ENCODE assay signal across 21 mouse cellular contexts in genomic region chr3:62985033-62985432, GRCm38 (mm10).
DNase-seq lines count a peak whose midpoint lies in the region; ATAC-seq and TF ChIP-seq lines count a peak whose summit lies in the region.
"Had no signal": no experiment of that assay in that cellular context is flagged by ENCODE, and none has a peak within 500 bp of the region (broad histone marks: within the 10 kb centered on the region; RNA-seq: fewer than 3 reads in every experiment).

No protein-coding gene starts in this region.

- ATAC-seq in forebrain, postnatal 0 days = no peak; the same call in 1 of the 2 replicates
- no peak for ATAC-seq in forebrain, embryonic 11.5 days (replicated peaks; ENCODE audit: low FRiP score)
- ATAC-seq in hindbrain, postnatal 0 days = peak; percentile 47
- ATAC-seq in hindbrain, embryonic 11.5 days (ENCODE audit: low FRiP score) = no peak
- ATAC-seq: CD4-positive, CD25-positive, alpha-beta regulatory T cell, adult 4 months; intestine, embryonic 15.5 days had no signal

- H3K9me3 ChIP-seq in forebrain, postnatal 0 days (ENCODE audit: low read length) = no peaks in the 10 kb centered on the region
- H3K9me3 ChIP-seq in forebrain, embryonic 11.5 days (ENCODE audit: control insufficient read depth, low read length) = no peaks in the 10 kb centered on the region
- H3K9me3 ChIP-seq in hindbrain, postnatal 0 days (ENCODE audit: low read length) = no peaks in the 10 kb centered on the region
- no peaks in the 10 kb centered on the region for H3K9me3 ChIP-seq in hindbrain, embryonic 11.5 days (ENCODE audit: control insufficient read depth, low read length)
- H3K9me3 ChIP-seq: embryonic facial prominence, embryonic 10.5 days; embryonic facial prominence, embryonic 13.5 days; heart, embryonic 10.5 days; intestine, embryonic 15.5 days had no signal

- WGBS in forebrain, postnatal 0 days = 48% methylated on average over 4 of the region's 4 CpGs
- WGBS in forebrain, embryonic 11.5 days = 87% methylated on average over 4 of the region's 4 CpGs
- 55% methylated on average over 4 of the region's 4 CpGs for WGBS in hindbrain, postnatal 0 days
- WGBS in hindbrain, embryonic 11.5 days = 87% methylated on average over 4 of the region's 4 CpGs

- no peak for TF ChIP-seq CTCF in forebrain, postnatal 0 days (IDR thresholded peaks at IDR 0.05; ENCODE audit: low read depth)
- TF ChIP-seq CTCF in hindbrain, postnatal 0 days (IDR thresholded peaks at IDR 0.05; ENCODE audit: low read depth) = no peak

- no peak overlapping the region for H3K9ac ChIP-seq in forebrain, postnatal 0 days
- no peak overlapping the region for H3K9ac ChIP-seq in forebrain, embryonic 11.5 days (ENCODE audit: low read length)
- H3K9ac ChIP-seq in hindbrain, postnatal 0 days (replicated peaks; ENCODE audit: low read length) = no peak overlapping the region
- no peak overlapping the region for H3K9ac ChIP-seq in hindbrain, embryonic 11.5 days (ENCODE audit: low read depth, low read length)
- H3K9ac ChIP-seq: embryonic facial prominence, embryonic 13.5 days; hindbrain, embryonic 14.5 days; intestine, embryonic 15.5 days had no signal

- H3K27ac ChIP-seq in forebrain, postnatal 0 days (ENCODE audit: low read depth, low read length) = no peak overlapping the region
- no peak overlapping the region for H3K27ac ChIP-seq in forebrain, embryonic 11.5 days (ENCODE audit: low read depth, low read length)
- H3K27ac ChIP-seq in hindbrain, postnatal 0 days = no peak overlapping the region
- no peak overlapping the region for H3K27ac ChIP-seq in hindbrain, embryonic 11.5 days (ENCODE audit: low read depth, low read length)
- H3K27ac ChIP-seq: embryonic facial prominence, embryonic 10.5 days; embryonic facial prominence, embryonic 13.5 days; heart, adult 2 months; heart, embryonic 10.5 days; hindbrain, embryonic 14.5 days; intestine, embryonic 15.5 days had no signal

- no peak overlapping the region for H3K4me2 ChIP-seq in forebrain, postnatal 0 days (ENCODE audit: low read depth)
- no peak overlapping the region for H3K4me2 ChIP-seq in forebrain, embryonic 11.5 days (ENCODE audit: low read depth, low read length, severe bottlenecking)
- H3K4me2 ChIP-seq in hindbrain, postnatal 0 days (ENCODE audit: low read depth, low read length) = no peak overlapping the region
- no peak overlapping the region for H3K4me2 ChIP-seq in hindbrain, embryonic 11.5 days (replicated peaks; ENCODE audit: low read depth, low read length)
- H3K4me2 ChIP-seq: embryonic facial prominence, embryonic 13.5 days; hindbrain, embryonic 14.5 days; intestine, embryonic 15.5 days had no signal

- H3K4me3 ChIP-seq in forebrain, postnatal 0 days (ENCODE audit: low read depth, low read length) = no peak overlapping the region
- H3K4me3 ChIP-seq in forebrain, embryonic 11.5 days (ENCODE audit: low read depth, low read length) = no peak overlapping the region
- no peak overlapping the region for H3K4me3 ChIP-seq in hindbrain, postnatal 0 days (ENCODE audit: low read length)
- H3K4me3 ChIP-seq in hindbrain, embryonic 11.5 days (ENCODE audit: low read depth, low read length) = no peak overlapping the region
- H3K4me3 ChIP-seq: embryonic facial prominence, embryonic 10.5 days; embryonic facial prominence, embryonic 13.5 days; erythroblast, embryonic 14.5 days; heart, adult 2 months; heart, embryonic 10.5 days; intestine, embryonic 15.5 days had no signal

- H3K4me1 ChIP-seq in forebrain, postnatal 0 days (ENCODE audit: insufficient read depth) = no peaks in the 10 kb centered on the region
- no peaks in the 10 kb centered on the region for H3K4me1 ChIP-seq in forebrain, embryonic 11.5 days (replicated peaks; ENCODE audit: control insufficient read depth, insufficient read depth, low read length)
- H3K4me1 ChIP-seq in hindbrain, postnatal 0 days (ENCODE audit: insufficient read depth, low read length) = no peaks in the 10 kb centered on the region
- no peaks in the 10 kb centered on the region for H3K4me1 ChIP-seq in hindbrain, embryonic 11.5 days (replicated peaks; ENCODE audit: control insufficient read depth, insufficient read depth, low read length)
- H3K4me1 ChIP-seq: embryonic facial prominence, embryonic 13.5 days; intestine, embryonic 15.5 days had no signal

- DNase-seq in forebrain, postnatal 0 days = peak; percentile 0
- DNase-seq in forebrain, embryonic 11.5 days (ENCODE audit: low spot score) = no peak
- DNase-seq in hindbrain, postnatal 0 days (ENCODE audit: low spot score) = peak; percentile 16
- no peak for DNase-seq in hindbrain, embryonic 11.5 days (ENCODE audit: low spot score)
- DNase-seq in brain, adult 2 months (ENCODE audit: low read depth, low spot score) = peak; percentile 9
- no peak for DNase-seq in spleen, adult 18-20 months
- DNase-seq: adrenal gland, adult 2 months; adrenal gland, postnatal 14 days; cerebellum, adult 11-12 months; cerebellum, adult 8-10 months; cerebellum, postnatal 36 days; gastrocnemius, postnatal 25 days; heart, adult 2 months; kidney, adult 11 months had no signal

- H3K27me3 ChIP-seq in forebrain, postnatal 0 days (ENCODE audit: insufficient read depth, low read length) = no peaks in the 10 kb centered on the region
- no peaks in the 10 kb centered on the region for H3K27me3 ChIP-seq in forebrain, embryonic 11.5 days (ENCODE audit: control insufficient read depth, insufficient read depth, low read length)
- no peaks in the 10 kb centered on the region for H3K27me3 ChIP-seq in hindbrain, postnatal 0 days (ENCODE audit: insufficient read depth, low read length)
- no peaks in the 10 kb centered on the region for H3K27me3 ChIP-seq in hindbrain, embryonic 11.5 days (ENCODE audit: control insufficient read depth, insufficient read depth, low read length)
- H3K27me3 ChIP-seq: embryonic facial prominence, embryonic 13.5 days; intestine, embryonic 15.5 days had no signal

- H3K36me3 ChIP-seq in forebrain, postnatal 0 days (ENCODE audit: insufficient read depth) = no peaks in the 10 kb centered on the region
- H3K36me3 ChIP-seq in forebrain, embryonic 11.5 days (ENCODE audit: control insufficient read depth, insufficient read depth, low read length) = no peaks in the 10 kb centered on the region
- H3K36me3 ChIP-seq in hindbrain, postnatal 0 days (ENCODE audit: insufficient read depth, low read length) = no peaks in the 10 kb centered on the region
- H3K36me3 ChIP-seq in hindbrain, embryonic 11.5 days (ENCODE audit: control insufficient read depth, insufficient read depth, low read length) = no peaks in the 10 kb centered on the region
- H3K36me3 ChIP-seq: embryonic facial prominence, embryonic 10.5 days; embryonic facial prominence, embryonic 13.5 days; heart, embryonic 10.5 days; intestine, embryonic 15.5 days had no signal

Comparison
In these comparisons a context has a peak if more than half of its experiments do, and no peak if none do; other contexts are left out.
1. DNase-seq: peak in forebrain, postnatal 0 days (single experiment), hindbrain, postnatal 0 days (single experiment) and brain, adult 2 months (single experiment); none in forebrain, embryonic 11.5 days (single experiment), hindbrain, embryonic 11.5 days (single experiment) and spleen, adult 18-20 months (0 of 2).